Mouse (Mus musculus) liver, postnatal 0 days (tissue): Measurements from ENCODE around the gene Gpsm3.

ENCODE experiments used
- CTCF ChIP-seq: sonication (generic); IDR thresholded peaks from 2 replicates; pipeline ENCODE4 v1.5.1; 2016; ENCODE audit warnings: antibody characterized with exemption, low read depth
- EP300 ChIP-seq: IDR thresholded peaks from 2 replicates; pipeline ENCODE4 v1.6.1; 2016; ENCODE audit warnings: antibody characterized with exemption, low read depth, mild to moderate bottlenecking

GRCm38 (mm10) chr17:34563354-34563753 lies 26.3 kb upstream of the Gpsm3 start:
- no peak for TF ChIP-seq EP300
- no peak for TF ChIP-seq CTCF
